Mouse (Mus musculus): ENCODE results near the gene Nr5a2. TPM values are rescaled to one million over a fixed set of nuclear protein-coding genes. Genes with fewer than 3 reads are reported as not detected.
"Not testable (repeated sequence)": the region's sequence is repeated elsewhere in the genome, so short reads cannot be mapped to it uniquely, and the experiment has no call there.

Nr5a2 gene
- polyA plus RNA-seq, 1 experiment from 2014 or later: 1.8 TPM

DNA sequence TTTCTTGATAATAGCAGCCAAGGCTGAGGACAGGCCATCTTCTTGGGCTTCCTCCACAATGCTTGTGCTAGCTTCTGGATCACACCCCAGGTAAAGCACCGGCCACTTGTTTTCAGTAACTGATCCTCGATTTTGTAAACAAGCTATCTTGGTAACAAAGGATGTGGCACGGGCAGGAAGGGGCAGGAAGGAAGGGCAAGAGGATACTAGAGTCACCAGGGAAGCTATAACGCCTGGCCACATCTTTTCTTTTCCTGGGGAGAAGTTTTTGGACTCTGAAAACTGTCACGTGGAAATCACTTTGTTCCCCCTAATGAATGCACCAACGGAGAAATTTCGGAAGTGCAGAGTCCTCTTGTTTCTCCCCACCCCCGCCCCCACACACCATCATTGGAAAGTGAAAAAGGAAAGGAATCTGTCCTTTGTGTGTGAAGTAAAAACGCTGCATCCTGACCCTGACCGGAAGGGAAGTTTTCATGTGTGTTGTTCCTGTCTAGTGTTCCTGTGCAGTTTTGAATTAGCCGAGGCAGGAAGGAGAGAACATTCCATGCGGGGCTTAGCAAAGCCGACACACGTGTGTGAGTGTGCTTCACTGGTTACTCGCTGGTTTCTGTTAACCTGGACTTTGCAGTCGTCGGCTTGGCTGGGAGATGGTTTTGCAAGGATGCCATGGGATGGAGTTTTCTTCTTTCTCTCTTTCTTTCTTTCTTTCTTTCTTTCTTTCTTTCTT is 163.7 kb downstream of the Nr5a2 start:
- WGBS: 60% methylated on average over 17 of the region's 17 CpGs
- no peaks in the 10 kb centered on the region for H3K4me1 ChIP-seq
- no peak overlapping the region for H3K9ac ChIP-seq
- ATAC-seq (ENCODE audit: low FRiP score, low read depth): no peak
- no peak overlapping the region for H3K27ac ChIP-seq
- no peaks in the 10 kb centered on the region for H3K27me3 ChIP-seq (replicated peaks)
- H3K4me2 ChIP-seq (replicated peaks): no peak overlapping the region
- no peaks in the 10 kb centered on the region for H3K9me3 ChIP-seq
- H3K4me3 ChIP-seq: no peak overlapping the region
- no peaks in the 10 kb centered on the region for H3K36me3 ChIP-seq

DNA sequence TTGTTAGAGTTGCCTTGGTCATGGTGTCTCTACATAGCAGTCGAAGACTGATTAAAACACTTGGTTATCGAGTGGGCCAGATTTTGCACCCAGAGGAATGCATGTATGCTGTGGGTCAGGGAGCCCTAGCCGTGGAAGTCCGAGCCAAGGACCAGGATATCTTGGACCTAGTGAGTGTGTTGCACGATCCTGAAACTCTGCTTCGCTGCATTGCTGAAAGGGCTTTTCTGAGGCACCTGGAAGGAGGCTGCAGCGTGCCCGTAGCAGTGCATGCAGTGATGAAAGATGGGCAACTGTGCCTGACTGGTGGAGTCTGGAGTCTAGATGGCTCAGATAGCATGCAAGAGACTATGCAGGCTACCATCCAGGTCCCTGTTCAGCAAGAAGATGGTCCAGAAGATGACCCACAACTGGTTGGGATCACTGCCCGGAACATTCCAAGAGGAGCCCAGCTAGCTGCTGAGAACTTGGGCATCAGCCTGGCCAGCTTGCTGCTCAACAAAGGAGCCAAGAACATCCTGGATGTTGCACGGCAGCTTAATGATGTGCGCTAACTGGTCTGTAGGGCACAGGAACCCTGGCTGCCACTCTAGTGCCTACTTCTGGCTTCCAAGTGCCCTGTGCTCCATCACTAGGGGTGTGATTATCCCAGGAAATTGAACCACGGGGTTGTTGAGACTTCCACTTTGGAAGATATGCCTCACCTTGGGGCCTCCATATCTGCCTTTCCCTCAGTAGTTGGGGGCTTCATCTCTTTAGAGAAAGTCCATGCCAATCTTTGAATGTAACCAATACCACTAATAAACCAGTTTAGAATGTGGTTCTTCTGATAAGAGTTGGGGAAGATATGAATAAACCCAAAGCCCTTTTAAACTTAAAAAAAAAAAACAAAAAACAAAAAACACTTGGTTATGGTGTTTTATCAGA is 167.0 kb downstream of the Nr5a2 start:
- ATAC-seq (ENCODE audit: low FRiP score, low read depth); H3K27me3 ChIP-seq (replicated peaks); H3K4me1 ChIP-seq; H3K36me3 ChIP-seq; H3K9ac ChIP-seq; H3K4me2 ChIP-seq (replicated peaks); H3K27ac ChIP-seq; H3K9me3 ChIP-seq; H3K4me3 ChIP-seq: not testable (repeated sequence)
- 94% methylated on average over 12 of the region's 12 CpGs for WGBS

Measured in neural tube, embryonic 12.5 days (tissue).